Mouse (Mus musculus): ENCODE results near the gene Emc3. TPM values are rescaled to one million over a fixed set of nuclear protein-coding genes. Genes with fewer than 3 reads are reported as not detected.

Emc3 gene
- 83.2 and 85.8 TPM in 2 replicates for polyA plus RNA-seq (2014; fragmentation: Nextera tagmentation; extraction: Ambion mirVana)

GRCm38 (mm10) chr6:113530932-113531839 lies at the start of gene Emc3, which contains the start of gene Fancd2:
Emc3 (minus strand) TSS chr6:113531652.
Fancd2 (plus strand) TSS chr6:113531682.
- peak; percentile 94 for DNase-seq (ENCODE audit: low spot score)
- under 1% methylated on average over 47 of the region's 47 CpGs for WGBS
- peak within 1 kb of the TSS; percentile 35 for H3K27ac ChIP-seq (replicated peaks; ENCODE audit: low read depth, low read length)
- H3K4me3 ChIP-seq (ENCODE audit: low read depth, low read length), result peak within 1 kb of the TSS; percentile 63
- H3K9me3 ChIP-seq (replicated peaks; ENCODE audit: control insufficient read depth, low read length), result no peaks in the 10 kb centered on the region
- H3K36me3 ChIP-seq (replicated peaks; ENCODE audit: control insufficient read depth, insufficient read depth, low read depth, low read length), result no peaks in the 10 kb centered on the region
- no peaks in the 10 kb centered on the region for H3K4me1 ChIP-seq (ENCODE audit: control insufficient read depth, insufficient read depth, low read length)
- ATAC-seq (replicated peaks; ENCODE audit: insufficient number of reproducible peaks, low FRiP score, low TSS enrichment, low read depth), result peak; percentile 90
- H3K27me3 ChIP-seq (ENCODE audit: control insufficient read depth, insufficient read depth, low read length), result no peaks in the 10 kb centered on the region
- peak within 1 kb of the TSS; percentile 85 for H3K9ac ChIP-seq (replicated peaks; ENCODE audit: low read length)
- peak within 1 kb of the TSS; percentile 47 for H3K4me2 ChIP-seq (ENCODE audit: low read depth, low read length)

DNA sequence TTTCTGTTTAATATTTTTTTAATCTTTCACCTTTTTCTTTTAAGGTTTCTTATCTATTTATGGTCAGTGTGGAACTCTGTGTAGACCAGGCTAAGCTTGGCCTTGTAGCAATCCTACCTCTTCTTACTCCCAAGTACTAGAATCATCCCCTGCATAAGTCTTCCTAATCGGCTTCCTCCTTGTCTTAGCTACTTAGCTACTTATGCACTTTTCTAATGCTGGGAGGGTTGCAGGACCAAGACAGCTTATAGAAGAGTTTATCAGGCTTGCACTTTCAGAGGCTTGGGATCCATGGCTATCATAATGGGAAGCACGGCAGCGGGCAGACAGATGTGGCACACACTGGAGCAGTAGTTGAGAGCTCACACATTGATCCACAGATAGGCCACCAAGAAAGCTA lies 47.9 kb upstream of the Emc3 start:
- no peaks in the 10 kb centered on the region; the same call in 1 of the 2 replicates for H3K36me3 ChIP-seq (replicated peaks; ENCODE audit: control insufficient read depth, insufficient read depth, low read depth, low read length)

DNA sequence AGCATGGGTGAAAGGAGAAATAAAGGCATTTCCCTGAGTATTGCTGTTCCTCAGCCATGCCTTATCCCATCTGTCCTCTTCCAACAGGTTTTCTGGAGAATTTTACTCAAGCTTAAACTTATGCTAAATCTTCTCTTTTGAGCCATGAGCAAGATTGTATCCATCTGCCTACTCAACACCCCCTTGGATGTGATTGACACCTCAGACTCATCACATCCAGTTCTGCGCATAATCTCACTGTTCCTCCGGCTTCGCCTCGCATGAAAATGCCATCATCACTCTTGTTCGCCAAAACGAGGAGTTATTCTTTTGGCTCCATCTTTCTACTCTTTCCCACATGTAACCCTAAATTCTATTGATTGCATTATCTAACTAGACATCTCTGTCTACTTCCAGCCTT lies 44.6 kb upstream of the Emc3 start:
- H3K27ac ChIP-seq (replicated peaks; ENCODE audit: low read depth, low read length), result no peak overlapping the region
- no peaks in the 10 kb centered on the region for H3K27me3 ChIP-seq (ENCODE audit: control insufficient read depth, insufficient read depth, low read length)
- H3K36me3 ChIP-seq (replicated peaks; ENCODE audit: control insufficient read depth, insufficient read depth, low read depth, low read length), result no peaks in the 10 kb centered on the region; the same call in 1 of the 2 replicates
- no peak for DNase-seq (ENCODE audit: low spot score)
- no peak overlapping the region for H3K4me3 ChIP-seq (ENCODE audit: low read depth, low read length)
- WGBS, result 94% methylated on average over 6 of the region's 6 CpGs
- no peak for ATAC-seq (replicated peaks; ENCODE audit: insufficient number of reproducible peaks, low FRiP score, low TSS enrichment, low read depth)
- H3K9me3 ChIP-seq (replicated peaks; ENCODE audit: control insufficient read depth, low read length), result no peaks in the 10 kb centered on the region
- H3K4me1 ChIP-seq (ENCODE audit: control insufficient read depth, insufficient read depth, low read length), result no peaks in the 10 kb centered on the region
- no peak overlapping the region for H3K4me2 ChIP-seq (ENCODE audit: low read depth, low read length)
- H3K9ac ChIP-seq (replicated peaks; ENCODE audit: low read length), result no peak overlapping the region

More for the DNA sequence above, 47.9 kb upstream of the Emc3 start:
- no peak for DNase-seq (ENCODE audit: low spot score)
- Histone ChIP-seq H3K4me3 (ENCODE audit: low read depth, low read length) (no peak overlapping the region), H3K27me3 (ENCODE audit: control insufficient read depth, insufficient read depth, low read length) (no peaks in the 10 kb centered on the region), H3K9ac (replicated peaks; ENCODE audit: low read length) (no peak overlapping the region), H3K4me1 (ENCODE audit: control insufficient read depth, insufficient read depth, low read length) (no peaks in the 10 kb centered on the region), H3K27ac (replicated peaks; ENCODE audit: low read depth, low read length) (no peak overlapping the region), H3K4me2 (ENCODE audit: low read depth, low read length) (no peak overlapping the region), H3K9me3 (replicated peaks; ENCODE audit: control insufficient read depth, low read length) (no peaks in the 10 kb centered on the region)
- no peak for ATAC-seq (replicated peaks; ENCODE audit: insufficient number of reproducible peaks, low FRiP score, low TSS enrichment, low read depth)
- WGBS, result 96% methylated on average over 3 of the region's 3 CpGs

DNA sequence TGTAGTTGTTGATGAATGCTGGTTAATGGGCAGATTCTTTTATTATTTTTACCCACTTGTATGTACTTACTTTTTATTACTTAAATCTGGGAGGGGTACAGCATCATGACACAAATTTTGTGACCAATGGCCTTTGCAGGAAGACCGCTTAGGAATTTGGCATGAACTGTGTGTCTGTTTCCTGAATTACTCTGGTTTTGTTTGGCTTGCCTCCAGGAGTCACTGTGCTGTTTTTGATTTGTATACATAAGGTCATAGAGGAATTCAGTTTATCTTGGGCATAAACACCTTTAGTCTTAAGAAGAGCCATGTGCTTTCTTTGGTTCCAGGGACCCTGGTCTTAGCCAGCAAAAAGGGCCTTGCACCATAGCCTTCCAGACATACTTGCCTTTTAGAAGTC lies 33.1 kb upstream of the Emc3 start:
- H3K9ac ChIP-seq (replicated peaks; ENCODE audit: low read length), result no peak overlapping the region
- H3K36me3 ChIP-seq (replicated peaks; ENCODE audit: control insufficient read depth, insufficient read depth, low read depth, low read length), result no peaks in the 10 kb centered on the region; the same call in none of the 2 replicates
- no peak overlapping the region for H3K4me3 ChIP-seq (ENCODE audit: low read depth, low read length)
- H3K9me3 ChIP-seq (replicated peaks; ENCODE audit: control insufficient read depth, low read length), result no peaks in the 10 kb centered on the region
- ATAC-seq (replicated peaks; ENCODE audit: insufficient number of reproducible peaks, low FRiP score, low TSS enrichment, low read depth), result no peak
- 83% methylated on average over 1 of the region's 1 CpGs for WGBS
- H3K27me3 ChIP-seq (ENCODE audit: control insufficient read depth, insufficient read depth, low read length), result no peaks in the 10 kb centered on the region
- H3K4me1 ChIP-seq (ENCODE audit: control insufficient read depth, insufficient read depth, low read length), result no peaks in the 10 kb centered on the region
- no peak overlapping the region for H3K27ac ChIP-seq (replicated peaks; ENCODE audit: low read depth, low read length)
- no peak overlapping the region for H3K4me2 ChIP-seq (ENCODE audit: low read depth, low read length)
- no peak for DNase-seq (ENCODE audit: low spot score)

- ATAC-seq (replicated peaks; ENCODE audit: insufficient number of reproducible peaks, low FRiP score, low TSS enrichment, low read depth), result no peak
- H3K27ac ChIP-seq (replicated peaks; ENCODE audit: low read depth, low read length), result no peak overlapping the region
- H3K4me1 ChIP-seq (ENCODE audit: control insufficient read depth, insufficient read depth, low read length), result no peaks in the 10 kb centered on the region
- no peaks in the 10 kb centered on the region for H3K9me3 ChIP-seq (replicated peaks; ENCODE audit: control insufficient read depth, low read length)
- H3K4me3 ChIP-seq (ENCODE audit: low read depth, low read length), result no peak overlapping the region
- no peak overlapping the region for H3K4me2 ChIP-seq (ENCODE audit: low read depth, low read length)
- no peak overlapping the region for H3K9ac ChIP-seq (replicated peaks; ENCODE audit: low read length)
- H3K36me3 ChIP-seq (replicated peaks; ENCODE audit: control insufficient read depth, insufficient read depth, low read depth, low read length), result no peaks in the 10 kb centered on the region
- no peak for DNase-seq (ENCODE audit: low spot score)
- H3K27me3 ChIP-seq (ENCODE audit: control insufficient read depth, insufficient read depth, low read length), result no peaks in the 10 kb centered on the region
- 86% methylated on average over 6 of the region's 6 CpGs for WGBS
These were observed 28.3 kb upstream of the Emc3 start for GRCm38 (mm10) chr6:113559736-113560135.

GRCm38 (mm10) chr6:113543906-113544481 lies 12.5 kb upstream of the Emc3 start:
- H3K9me3 ChIP-seq (replicated peaks; ENCODE audit: control insufficient read depth, low read length), result no peaks in the 10 kb centered on the region
- no peak for DNase-seq (ENCODE audit: low spot score)
- WGBS, result 96% methylated on average over 8 of the region's 12 CpGs
- ATAC-seq (replicated peaks; ENCODE audit: insufficient number of reproducible peaks, low FRiP score, low TSS enrichment, low read depth), result no peak
- H3K4me1 ChIP-seq (ENCODE audit: control insufficient read depth, insufficient read depth, low read length), result no peaks in the 10 kb centered on the region
- H3K9ac ChIP-seq (replicated peaks; ENCODE audit: low read length), result no peak overlapping the region
- H3K36me3 ChIP-seq (replicated peaks; ENCODE audit: control insufficient read depth, insufficient read depth, low read depth, low read length), result no peaks in the 10 kb centered on the region
- no peak overlapping the region for H3K4me2 ChIP-seq (ENCODE audit: low read depth, low read length)
- H3K27me3 ChIP-seq (ENCODE audit: control insufficient read depth, insufficient read depth, low read length), result no peaks in the 10 kb centered on the region
- no peak overlapping the region for H3K4me3 ChIP-seq (ENCODE audit: low read depth, low read length)
- no peak overlapping the region for H3K27ac ChIP-seq (replicated peaks; ENCODE audit: low read depth, low read length)

DNA sequence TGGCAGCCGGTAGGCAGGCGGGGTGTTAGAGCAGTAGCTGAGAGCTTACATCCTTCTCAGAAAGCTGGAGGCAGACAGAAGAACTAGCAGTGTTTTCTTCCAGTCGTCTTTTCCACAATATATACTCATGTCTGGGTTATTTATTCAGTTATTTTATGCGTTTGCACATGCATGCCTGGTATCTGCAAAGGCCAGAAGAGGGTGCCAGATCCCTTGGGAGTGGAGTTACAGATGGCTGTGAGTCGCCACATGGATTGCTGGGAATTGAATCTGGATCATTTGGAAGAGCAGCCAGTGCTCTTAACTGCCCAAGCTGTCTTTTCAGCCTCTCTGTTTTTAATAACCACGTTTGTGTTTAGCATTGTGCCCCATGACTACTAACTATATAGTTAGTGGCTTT lies 10.2 kb upstream of the Emc3 start:
- no peaks in the 10 kb centered on the region for H3K36me3 ChIP-seq (replicated peaks; ENCODE audit: control insufficient read depth, insufficient read depth, low read depth, low read length)
- H3K4me2 ChIP-seq (ENCODE audit: low read depth, low read length), result no peak overlapping the region
- WGBS, result 88% methylated on average over 6 of the region's 6 CpGs
- DNase-seq (ENCODE audit: low spot score) (no peak), ATAC-seq (replicated peaks; ENCODE audit: insufficient number of reproducible peaks, low FRiP score, low TSS enrichment, low read depth) (no peak)
- no peak overlapping the region for H3K4me3 ChIP-seq (ENCODE audit: low read depth, low read length)
- no peaks in the 10 kb centered on the region for H3K27me3 ChIP-seq (ENCODE audit: control insufficient read depth, insufficient read depth, low read length)
- no peak overlapping the region for H3K27ac ChIP-seq (replicated peaks; ENCODE audit: low read depth, low read length)
- no peak overlapping the region for H3K9ac ChIP-seq (replicated peaks; ENCODE audit: low read length)
- no peaks in the 10 kb centered on the region for H3K4me1 ChIP-seq (ENCODE audit: control insufficient read depth, insufficient read depth, low read length)
- no peaks in the 10 kb centered on the region for H3K9me3 ChIP-seq (replicated peaks; ENCODE audit: control insufficient read depth, low read length)

GRCm38 (mm10) chr6:113534886-113535285 lies 3.4 kb upstream of the Emc3 start:
- Histone ChIP-seq H3K36me3 (replicated peaks; ENCODE audit: control insufficient read depth, insufficient read depth, low read depth, low read length) (no peaks in the 10 kb centered on the region), H3K4me1 (ENCODE audit: control insufficient read depth, insufficient read depth, low read length) (no peaks in the 10 kb centered on the region), H3K9me3 (replicated peaks; ENCODE audit: control insufficient read depth, low read length) (no peaks in the 10 kb centered on the region), H3K27me3 (ENCODE audit: control insufficient read depth, insufficient read depth, low read length) (no peaks in the 10 kb centered on the region), H3K27ac (replicated peaks; ENCODE audit: low read depth, low read length) (no peak overlapping the region), H3K9ac (replicated peaks; ENCODE audit: low read length) (no peak overlapping the region), H3K4me3 (ENCODE audit: low read depth, low read length) (no peak overlapping the region), H3K4me2 (ENCODE audit: low read depth, low read length) (no peak overlapping the region)
- DNase-seq (ENCODE audit: low spot score) (no peak), ATAC-seq (replicated peaks; ENCODE audit: insufficient number of reproducible peaks, low FRiP score, low TSS enrichment, low read depth) (no peak)
- 80% methylated on average over 7 of the region's 7 CpGs for WGBS

Data from embryonic facial prominence, embryonic 11.5 days (tissue).